Mouse (Mus musculus) neural tube, postnatal 0 days (tissue): ENCODE measurements around the gene F930015N05Rik. TPM values are rescaled to one million over a fixed set of nuclear protein-coding genes. Genes with fewer than 3 reads are reported as not detected.

ENCODE experiments used
- polyA plus RNA-seq: library from polyadenylated mRNA; unstranded; fragments of >200 nt; fragmentation: Nextera tagmentation; extraction: Ambion mirVana; gene quantifications from 2 replicates; pipeline ENCODE4 v1.2.1, GENCODE M21; 2015

F930015N05Rik gene
- 2.4 and 3.5 TPM in 2 replicates for polyA plus RNA-seq

GRCm38 (mm10) chr11:64436412-64436727 is at the start of gene F930015N05Rik:
Gene F930015N05Rik (minus strand): TSS chr11:64436653.

GRCm38 (mm10) chr11:64434611-64435545 is 1.6 kb downstream of the F930015N05Rik start, which contains the start of gene Hs3st3a1:
Gene Hs3st3a1 (plus strand): TSS chr11:64435332.

Other genes with a start within 250 kb of the F930015N05Rik start
- 1.4 TPM in 2 replicates for gene Hs3st3a1, start 1.3 kb downstream of the F930015N05Rik start, polyA plus RNA-seq